Mouse (Mus musculus) intestine, embryonic 14.5 days (tissue): Measurements from ENCODE around the gene Tmprss6. TPM values are rescaled to one million over a fixed set of nuclear protein-coding genes. Genes with fewer than 3 reads are reported as not detected.

ENCODE experiments used
- ATAC-seq: fragments of 200-750 bp; cut with Nextera tagmentation; replicated peaks from 2 replicates; pipeline ENCODE4 v1.8.0; 2017; ENCODE audit warnings: low read depth, moderate number of reproducible peaks, moderate TSS enrichment, moderate library complexity; ENCODE audit not compliant: low FRiP score, low TSS enrichment
- DNase-seq: peaks from one replicate; pipeline ENCODE4 v3.0.0-alpha.2; 2018; ENCODE audit warnings: low spot score
- H3K27ac ChIP-seq: fragments of 300-500 bp; sonication (generic); 2 replicates; pipeline ENCODE4 v1.5.1; 2014; ENCODE audit warnings: low read depth, mild to moderate bottlenecking, control low read depth
- H3K27me3 ChIP-seq: fragments of 300-500 bp; sonication (generic); replicated peaks from 2 replicates; pipeline ENCODE4 v1.6.1; 2014; ENCODE audit warnings: low read length, control low read depth; ENCODE audit not compliant: control insufficient read depth, insufficient read depth
- H3K36me3 ChIP-seq: fragments of 300-500 bp; sonication (generic); 2 replicates; pipeline ENCODE4 v1.6.1; 2014; ENCODE audit warnings: low read length, control low read depth; ENCODE audit not compliant: control insufficient read depth, insufficient read depth
- H3K4me1 ChIP-seq: fragments of 300-500 bp; sonication (generic); replicated peaks from 2 replicates; pipeline ENCODE4 v1.6.1; 2014; ENCODE audit warnings: low read length, control low read depth, mixed read lengths; ENCODE audit not compliant: control insufficient read depth, insufficient read depth
- H3K4me2 ChIP-seq: fragments of 300-500 bp; sonication (generic); 2 replicates; pipeline ENCODE4 v1.6.1; 2014; ENCODE audit warnings: low read length
- H3K4me3 ChIP-seq: fragments of 300-500 bp; sonication (generic); 2 replicates; pipeline ENCODE4 v1.5.1; 2014; ENCODE audit warnings: low read depth, low read length, control low read depth, mixed read lengths
- H3K9ac ChIP-seq: fragments of 300-500 bp; sonication (generic); 2 replicates; pipeline ENCODE4 v1.6.1; 2014; ENCODE audit warnings: mild to moderate bottlenecking, low read length
- H3K9me3 ChIP-seq: fragments of 300-500 bp; sonication (generic); 2 replicates; pipeline ENCODE4 v1.6.1; 2016; ENCODE audit warnings: low read length, control low read depth; ENCODE audit not compliant: control insufficient read depth
- WGBS: fragments of 180-500 bp; shearing (Covaris S2); extraction: QIAGEN DNeasy Blood & Tissue Kit; methylation state at CpG from one replicate; pipeline ENCODE4 v1.1.7; 2014; 5-methylcytosine and 5-hydroxymethylcytosine counted together
- polyA plus RNA-seq: library from polyadenylated mRNA; unstranded; fragments of >200 nt; fragmentation: Nextera tagmentation; extraction: Ambion mirVana; gene quantifications from 2 replicates; pipeline ENCODE4 v1.2.1, GENCODE M21; 2014

Tmprss6 gene
- polyA plus RNA-seq, 1 experiment from 2014 or later = 0.09 TPM

- H3K27me3 ChIP-seq = peaks cover 34% of the 10 kb centered on the region
- no peaks in the 10 kb centered on the region for H3K36me3 ChIP-seq
- ATAC-seq (no peak), DNase-seq (no peak)
- H3K9ac ChIP-seq = no peak overlapping the region
- whole genome bisulfite sequencing = 47% methylated on average over 1 of the region's 1 CpGs
- no peak overlapping the region for H3K4me3 ChIP-seq
- H3K4me1 ChIP-seq = no peaks in the 10 kb centered on the region
- H3K9me3 ChIP-seq = no peaks in the 10 kb centered on the region
- no peak overlapping the region for H3K27ac ChIP-seq
- no peak overlapping the region for H3K4me2 ChIP-seq
Measured at GRCm38 (mm10) chr15:78413719-78414117, 54.7 kb downstream of the Tmprss6 start.

- 86% methylated on average over 14 of the region's 14 CpGs for WGBS
- Histone ChIP-seq H3K9me3 (no peaks in the 10 kb centered on the region), H3K36me3 (no peaks in the 10 kb centered on the region), H3K4me1 (no peaks in the 10 kb centered on the region), H3K4me3 (no peak overlapping the region), H3K4me2 (no peak overlapping the region), H3K27me3 (peaks cover 35% of the 10 kb centered on the region), H3K9ac (no peak overlapping the region), H3K27ac (no peak overlapping the region)
- DNase-seq (no peak), ATAC-seq (no peak)
Measured at GRCm38 (mm10) chr15:78413083-78413718, 55.2 kb downstream of the Tmprss6 start.

GRCm38 (mm10) chr15:78409570-78410052, 58.8 kb downstream of the Tmprss6 start:
- Histone ChIP-seq H3K36me3 (no peaks in the 10 kb centered on the region), H3K27me3 (peaks cover 42% of the 10 kb centered on the region), H3K9me3 (no peaks in the 10 kb centered on the region), H3K4me1 (peaks cover 9% of the 10 kb centered on the region; the same call in 1 of the 2 replicates), H3K4me3 (peak overlapping the region; percentile 15), H3K4me2 (peak overlapping the region; percentile 36), H3K9ac (0 out of 2 replicates have a peak overlapping the region, but pooled peaks have one; percentile 4), H3K27ac (no peak overlapping the region)
- ATAC-seq (no peak), DNase-seq (peak; percentile 74)
- WGBS = 16% methylated on average over 12 of the region's 12 CpGs

GRCm38 (mm10) chr15:78406293-78406934, 62.0 kb downstream of the Tmprss6 start, which contains the start of gene Mpst:
Gene Mpst (plus strand): TSS chr15:78406416.
- Histone ChIP-seq H3K4me2 (peak within 1 kb of the TSS; percentile 98), H3K9me3 (no peaks in the 10 kb centered on the region), H3K4me3 (peak within 1 kb of the TSS; percentile 74), H3K4me1 (peaks cover 9% of the 10 kb centered on the region; the same call in 1 of the 2 replicates), H3K27ac (peak within 1 kb of the TSS; percentile 92), H3K27me3 (peaks cover 40% of the 10 kb centered on the region), H3K9ac (peak within 1 kb of the TSS; percentile 72), H3K36me3 (no peaks in the 10 kb centered on the region)
- under 1% methylated on average over 40 of the region's 40 CpGs for WGBS
- DNase-seq (peak; percentile 97), ATAC-seq (peak; percentile 84)

- no peaks in the 10 kb centered on the region for H3K36me3 ChIP-seq
- peak within 1 kb of the TSS; percentile 98 for H3K4me2 ChIP-seq
- H3K4me1 ChIP-seq = peaks cover 9% of the 10 kb centered on the region; the same call in 1 of the 2 replicates
- DNase-seq (peak; percentile 89), ATAC-seq (peak; percentile 78)
- 2% methylated on average over 34 of the region's 34 CpGs for WGBS
- H3K4me3 ChIP-seq = peak within 1 kb of the TSS; percentile 74
- H3K27ac ChIP-seq = peak within 1 kb of the TSS; percentile 92
- H3K27me3 ChIP-seq = peaks cover 32% of the 10 kb centered on the region
- peak within 1 kb of the TSS; percentile 72 for H3K9ac ChIP-seq
- H3K9me3 ChIP-seq = no peaks in the 10 kb centered on the region
Measured at GRCm38 (mm10) chr15:78405517-78406211, 62.8 kb downstream of the Tmprss6 start, which contains the start of gene Tst. Gene Tst (minus strand): TSS chr15:78405907.

- Histone ChIP-seq H3K27me3 (peaks cover 27% of the 10 kb centered on the region), H3K27ac (no peak overlapping the region), H3K9ac (no peak overlapping the region), H3K9me3 (no peaks in the 10 kb centered on the region), H3K36me3 (no peaks in the 10 kb centered on the region), H3K4me1 (peaks cover 9% of the 10 kb centered on the region; the same call in 1 of the 2 replicates), H3K4me3 (peak overlapping the region; percentile 74), H3K4me2 (peak overlapping the region; percentile 98)
- 57% methylated on average over 11 of the region's 11 CpGs for WGBS
- ATAC-seq (no peak), DNase-seq (no peak)
Measured at GRCm38 (mm10) chr15:78405098-78405497, 63.3 kb downstream of the Tmprss6 start.

- no peak for ATAC-seq
- no peak for DNase-seq
- H3K36me3 ChIP-seq = no peaks in the 10 kb centered on the region
- peaks cover 9% of the 10 kb centered on the region; the same call in 1 of the 2 replicates for H3K4me1 ChIP-seq
- no peak overlapping the region for H3K27ac ChIP-seq
- peaks cover 15% of the 10 kb centered on the region for H3K27me3 ChIP-seq
- WGBS = 44% methylated on average over 1 of the region's 1 CpGs
- H3K9ac ChIP-seq = no peak overlapping the region
- no peak overlapping the region for H3K4me2 ChIP-seq
- no peaks in the 10 kb centered on the region for H3K9me3 ChIP-seq
- no peak overlapping the region for H3K4me3 ChIP-seq
Measured at GRCm38 (mm10) chr15:78403896-78404295, 64.5 kb downstream of the Tmprss6 start.

GRCm38 (mm10) chr15:78403301-78403741, 65.1 kb downstream of the Tmprss6 start:
- H3K27ac ChIP-seq = no peak overlapping the region
- no peak overlapping the region for H3K4me3 ChIP-seq
- H3K4me2 ChIP-seq = peak overlapping the region; percentile 2; the same call in 1 of the 2 replicates
- 42% methylated on average over 3 of the region's 3 CpGs for WGBS
- H3K36me3 ChIP-seq = no peaks in the 10 kb centered on the region
- H3K4me1 ChIP-seq = peaks cover 9% of the 10 kb centered on the region; the same call in 1 of the 2 replicates
- ATAC-seq = no peak
- H3K9ac ChIP-seq = no peak overlapping the region
- no peak for DNase-seq
- peaks cover 9% of the 10 kb centered on the region for H3K27me3 ChIP-seq
- no peaks in the 10 kb centered on the region for H3K9me3 ChIP-seq
